Mouse (Mus musculus) brain, embryonic 14.5 days (tissue): ENCODE results near the gene Tapbpl. TPM values are rescaled to one million over a fixed set of nuclear protein-coding genes. Genes with fewer than 3 reads are reported as not detected.

Experiments
- DNase-seq: peaks from one replicate; pipeline ENCODE4 v3.0.0-alpha.2; 2011; ENCODE audit warnings: low read depth
- CTCF ChIP-seq: fragments of 200-500 bp; IDR thresholded peaks from 2 replicates; pipeline ENCODE4 v1.5.1; 2012; ENCODE audit warnings: inconsistent platforms, mild to moderate bottlenecking, moderate library complexity, borderline replicate concordance; ENCODE audit not compliant: insufficient read depth, insufficient read length; ENCODE audit errors: extremely low read depth
- POLR2A ChIP-seq: fragments of 200-500 bp; IDR thresholded peaks from 2 replicates; pipeline ENCODE4 v1.6.1; 2012; ENCODE audit warnings: mild to moderate bottlenecking, inconsistent platforms, borderline replicate concordance; ENCODE audit not compliant: poor library complexity, insufficient read depth, insufficient read length, severe bottlenecking; ENCODE audit errors: extremely low read depth
- polyA plus RNA-seq: library from polyadenylated mRNA; depleted of rRNA; stranded (reverse); fragments of >200 nt; gene quantifications from 2 replicates; pipeline ENCODE4 v1.2.3, GENCODE M21; 2012; rRNA removed

Tapbpl gene
- polyA plus RNA-seq, 1 experiment = 3.1 TPM

GRCm38 (mm10) chr6:125190816-125191215 lies 40.8 kb downstream of the Tapbpl start:
- TF ChIP-seq CTCF (no peak), POLR2A (no peak)
- DNase-seq = peak; percentile 32

GRCm38 (mm10) chr6:125186203-125186602 lies 45.5 kb downstream of the Tapbpl start:
- TF ChIP-seq CTCF (no peak), POLR2A (no peak)
- DNase-seq = no peak

- DNase-seq = no peak
- TF ChIP-seq POLR2A (no peak), CTCF (no peak)
Observed at GRCm38 (mm10) chr6:125182133-125182532, 49.5 kb downstream of the Tapbpl start.

GRCm38 (mm10) chr6:125179601-125180000 lies 52.1 kb downstream of the Tapbpl start:
- no peak for DNase-seq
- TF ChIP-seq CTCF (no peak), POLR2A (no peak)

- TF ChIP-seq CTCF (no peak), POLR2A (no peak)
- no peak for DNase-seq
Observed at GRCm38 (mm10) chr6:125175469-125175868, 56.2 kb downstream of the Tapbpl start.

Other genes starting within 250 kb of the Tapbpl start
- 49.8 and 68.1 TPM in 2 replicates for gene Pianp, start 235.2 kb downstream of the Tapbpl start, polyA plus RNA-seq
- 107 and 118 TPM in 2 replicates for gene Zfp384, start 222.7 kb downstream of the Tapbpl start, polyA plus RNA-seq
- 127 and 169 TPM in 2 replicates for gene Ing4, start 192.1 kb downstream of the Tapbpl start, polyA plus RNA-seq
- 29.5 and 32.6 TPM in 2 replicates for gene Acrbp, start 182.2 kb downstream of the Tapbpl start, polyA plus RNA-seq
- 1.0 and 1.2 TPM in 2 replicates for gene Lpar5, start 163.9 kb downstream of the Tapbpl start, polyA plus RNA-seq
- gene Chd4, start 135.9 kb downstream of the Tapbpl start, polyA plus RNA-seq = 69.8 and 142 TPM in 2 replicates
- gene Nop2, start 100.0 kb downstream of the Tapbpl start, polyA plus RNA-seq = 32.6 and 34.6 TPM in 2 replicates
- 29.9 TPM in 2 replicates for gene Iffo1, start 86.6 kb downstream of the Tapbpl start, polyA plus RNA-seq
- 2,343 and 3,527 TPM in 2 replicates for gene Gapdh, start 65.4 kb downstream of the Tapbpl start, polyA plus RNA-seq
- 169 and 213 TPM in 2 replicates for gene Ncapd2, start 40.2 kb downstream of the Tapbpl start, polyA plus RNA-seq
- gene Mrpl51, start 40.1 kb downstream of the Tapbpl start, polyA plus RNA-seq = 48.9 and 54.4 TPM in 2 replicates
- 19.9 and 22.3 TPM in 2 replicates for gene Vamp1, start 16.3 kb downstream of the Tapbpl start, polyA plus RNA-seq
- 0.15 and 0.24 TPM in 2 replicates for gene Cd27, start 5.2 kb upstream of the Tapbpl start, polyA plus RNA-seq
- gene Tuba3a, start 54.2 kb upstream of the Tapbpl start, polyA plus RNA-seq = not detected in 2 replicates
- gene Ltbr, start 82.0 kb upstream of the Tapbpl start, polyA plus RNA-seq = 14.2 and 20.7 TPM in 2 replicates
- 0.54 and 0.62 TPM in 2 replicates for gene Scnn1a, start 88.8 kb upstream of the Tapbpl start, polyA plus RNA-seq
- gene Tnfrsf1a, start 117.5 kb upstream of the Tapbpl start, polyA plus RNA-seq = 18.5 and 19.4 TPM in 2 replicates
- gene Plekhg6, start 148.9 kb upstream of the Tapbpl start, polyA plus RNA-seq = 0.13 and 0.23 TPM in 2 replicates